Mouse (Mus musculus) lung, adult 2 months (tissue): ENCODE measurements around the gene Ptpdc1. TPM values are rescaled to one million over a fixed set of nuclear protein-coding genes. Genes with fewer than 3 reads are reported as not detected.

ENCODE experiments used
- DNase-seq: peaks from one replicate; pipeline ENCODE4 v3.0.0; 2022
- H3K4me1 ChIP-seq: fragments of 200-500 bp; 2 replicates; pipeline ENCODE4 v1.6.1; 2011; ENCODE audit warnings: low read length; ENCODE audit not compliant: control insufficient read depth, insufficient read depth
- H3K4me3 ChIP-seq: fragments of 200-500 bp; replicated peaks from 2 replicates; pipeline ENCODE3; 2011; ENCODE audit warnings: low read depth, mild to moderate bottlenecking, control low read depth, low read length; ENCODE audit errors: extremely low read depth
- CTCF ChIP-seq: fragments of 200-500 bp; IDR thresholded peaks from 2 replicates; pipeline ENCODE4 v1.5.1; 2011; ENCODE audit warnings: mild to moderate bottlenecking, low read length, control low read depth; ENCODE audit not compliant: insufficient read depth
- POLR2A ChIP-seq: fragments of 200-500 bp; IDR thresholded peaks from 2 replicates; pipeline ENCODE4 v1.6.1; 2011; ENCODE audit warnings: low read depth, mild to moderate bottlenecking, control low read depth, low read length, borderline replicate concordance; ENCODE audit errors: extremely low read depth
- WGBS: fragments of 180-500 bp; shearing (Covaris S2); methylation state at CpG from one replicate; pipeline ENCODE4 v1.1.7; 2018; 5-methylcytosine and 5-hydroxymethylcytosine counted together
- polyA plus RNA-seq: library from polyadenylated mRNA; depleted of rRNA; stranded (reverse); fragments of >200 nt; gene quantifications from 2 replicates; pipeline ENCODE4 v1.2.3, GENCODE M21; 2012

Ptpdc1 gene
- polyA plus RNA-seq, 1 experiment = 3.8 TPM

- TF ChIP-seq POLR2A (no peak), CTCF (no peak)
- Histone ChIP-seq H3K4me1 (no peaks in the 10 kb centered on the region), H3K4me3 (no peak overlapping the region)
- WGBS = 44% methylated on average over 2 of the region's 2 CpGs
- DNase-seq = no peak
These were observed 12.2 kb upstream of the Ptpdc1 start for GRCm38 (mm10) chr13:48637706-48638105.

GRCm38 (mm10) chr13:48631691-48632090 lies 6.2 kb upstream of the Ptpdc1 start:
- Histone ChIP-seq H3K4me3 (no peak overlapping the region), H3K4me1 (no peaks in the 10 kb centered on the region)
- no peak for DNase-seq
- WGBS = 69% methylated on average over 5 of the region's 5 CpGs
- TF ChIP-seq CTCF (no peak), POLR2A (no peak)

- TF ChIP-seq CTCF = no peak
- no peak for TF ChIP-seq POLR2A
- Histone ChIP-seq H3K4me3 (peak overlapping the region; percentile 81), H3K4me1 (no peaks in the 10 kb centered on the region; the same call in none of the 2 replicates)
- WGBS = 2% methylated on average over 26 of the region's 26 CpGs
- DNase-seq = no peak
These were observed 481 bp downstream of the Ptpdc1 start for GRCm38 (mm10) chr13:48624968-48625398.

GRCm38 (mm10) chr13:48618890-48619289 lies 6.6 kb downstream of the Ptpdc1 start:
- H3K4me1 ChIP-seq = no peaks in the 10 kb centered on the region
- TF ChIP-seq POLR2A (no peak), CTCF (no peak)
- H3K4me3 ChIP-seq = no peak overlapping the region
- DNase-seq = no peak
- 86% methylated on average over 4 of the region's 4 CpGs for WGBS

GRCm38 (mm10) chr13:48617774-48618173 lies 7.7 kb downstream of the Ptpdc1 start:
- no peak for TF ChIP-seq POLR2A
- TF ChIP-seq CTCF = no peak
- no peaks in the 10 kb centered on the region for H3K4me1 ChIP-seq
- H3K4me3 ChIP-seq = no peak overlapping the region
- no peak for DNase-seq

- no peak overlapping the region for H3K4me3 ChIP-seq
- no peaks in the 10 kb centered on the region for H3K4me1 ChIP-seq
- DNase-seq = no peak
- TF ChIP-seq POLR2A = no peak
- TF ChIP-seq CTCF = no peak
- 91% methylated on average over 2 of the region's 2 CpGs for WGBS
These were observed 10.9 kb downstream of the Ptpdc1 start for GRCm38 (mm10) chr13:48614525-48614924.

GRCm38 (mm10) chr13:48609106-48609505 lies 16.4 kb downstream of the Ptpdc1 start:
- no peak for TF ChIP-seq CTCF
- no peak for TF ChIP-seq POLR2A
- H3K4me1 ChIP-seq = no peaks in the 10 kb centered on the region
- 57% methylated on average over 5 of the region's 5 CpGs for WGBS
- no peak for DNase-seq
- H3K4me3 ChIP-seq = no peak overlapping the region

- Histone ChIP-seq H3K4me3 (no peak overlapping the region), H3K4me1 (no peaks in the 10 kb centered on the region)
- no peak for TF ChIP-seq POLR2A
- no peak for TF ChIP-seq CTCF
- no peak for DNase-seq
- WGBS = 72% methylated on average over 5 of the region's 5 CpGs
These were observed 20.9 kb downstream of the Ptpdc1 start for GRCm38 (mm10) chr13:48604591-48604990.

- TF ChIP-seq POLR2A (no peak), CTCF (no peak)
- WGBS = 85% methylated on average over 3 of the region's 3 CpGs
- no peak overlapping the region for H3K4me3 ChIP-seq
- no peak for DNase-seq
- H3K4me1 ChIP-seq = no peaks in the 10 kb centered on the region
These were observed 22.2 kb downstream of the Ptpdc1 start for GRCm38 (mm10) chr13:48603296-48603695.

- no peak for DNase-seq
- no peak overlapping the region for H3K4me3 ChIP-seq
- H3K4me1 ChIP-seq = no peaks in the 10 kb centered on the region
- TF ChIP-seq POLR2A = no peak
- TF ChIP-seq CTCF = no peak
- 79% methylated on average over 7 of the region's 7 CpGs for WGBS
These were observed 30.9 kb downstream of the Ptpdc1 start for GRCm38 (mm10) chr13:48594605-48595004.
